Mouse (Mus musculus): ENCODE data around the gene Pafah1b2. TPM values are rescaled to one million over a fixed set of nuclear protein-coding genes. Genes with fewer than 3 reads are reported as not detected.

Pafah1b2 gene
- total and polyA plus RNA-seq, 2 experiments from 2014 or later: 137 to 243 TPM

GRCm38 (mm10) chr9:45954294-45955106, 58.0 kb downstream of the Pafah1b2 start:
- Histone ChIP-seq H3K4me1 (ENCODE audit: insufficient read depth, low read length) (peaks cover 8% of the 10 kb centered on the region; the same call in 1 of the 2 replicates), H3K4me3 (ENCODE audit: low read length) (peak overlapping the region; percentile 91), H3K27ac (peak overlapping the region; percentile 95), H3K9me3 (ENCODE audit: low read length) (no peaks in the 10 kb centered on the region), H3K4me2 (ENCODE audit: low read depth, low read length) (peak overlapping the region; percentile 89), H3K9ac (replicated peaks; ENCODE audit: low read length) (peak overlapping the region; percentile 95), H3K36me3 (ENCODE audit: insufficient read depth, low read length) (peaks cover 17% of the 10 kb centered on the region; the same call in 1 of the 2 replicates), H3K27me3 (ENCODE audit: insufficient read depth, low read length) (no peaks in the 10 kb centered on the region)
- ATAC-seq (peak; percentile 76), DNase-seq (ENCODE audit: low spot score) (peak; percentile 60)
- under 1% methylated on average over 54 of the region's 63 CpGs for WGBS
- no peak for TF ChIP-seq CTCF (IDR thresholded peaks at IDR 0.05; ENCODE audit: low read depth)

GRCm38 (mm10) chr9:45953511-45954293, 58.8 kb downstream of the Pafah1b2 start:
- no peak for ATAC-seq
- no peak for DNase-seq (ENCODE audit: low spot score)
- WGBS: 55% methylated on average over 13 of the region's 13 CpGs
- TF ChIP-seq CTCF (IDR thresholded peaks at IDR 0.05; ENCODE audit: low read depth): no peak
- Histone ChIP-seq H3K27me3 (ENCODE audit: insufficient read depth, low read length) (no peaks in the 10 kb centered on the region), H3K4me3 (ENCODE audit: low read length) (peak overlapping the region; percentile 91), H3K4me2 (ENCODE audit: low read depth, low read length) (peak overlapping the region; percentile 89), H3K27ac (peak overlapping the region; percentile 95), H3K4me1 (ENCODE audit: insufficient read depth, low read length) (peaks cover 8% of the 10 kb centered on the region; the same call in 1 of the 2 replicates), H3K36me3 (ENCODE audit: insufficient read depth, low read length) (peaks cover 25% of the 10 kb centered on the region; the same call in 1 of the 2 replicates), H3K9ac (replicated peaks; ENCODE audit: low read length) (peak overlapping the region; percentile 95), H3K9me3 (ENCODE audit: low read length) (no peaks in the 10 kb centered on the region)

GRCm38 (mm10) chr9:45952890-45953289, 59.6 kb downstream of the Pafah1b2 start:
- no peak for TF ChIP-seq CTCF (IDR thresholded peaks at IDR 0.05; ENCODE audit: low read depth)
- H3K9me3 ChIP-seq (ENCODE audit: low read length): no peaks in the 10 kb centered on the region
- H3K27me3 ChIP-seq (ENCODE audit: insufficient read depth, low read length): no peaks in the 10 kb centered on the region
- no peak overlapping the region for H3K9ac ChIP-seq (replicated peaks; ENCODE audit: low read length)
- H3K4me1 ChIP-seq (ENCODE audit: insufficient read depth, low read length): peaks cover 8% of the 10 kb centered on the region; the same call in 1 of the 2 replicates
- H3K27ac ChIP-seq: no peak overlapping the region
- H3K4me3 ChIP-seq (ENCODE audit: low read length): no peak overlapping the region
- H3K36me3 ChIP-seq (ENCODE audit: insufficient read depth, low read length): peaks cover 33% of the 10 kb centered on the region
- H3K4me2 ChIP-seq (ENCODE audit: low read depth, low read length): peak overlapping the region; percentile 89; the same call in 1 of the 2 replicates
- no peak for DNase-seq (ENCODE audit: low spot score)
- 80% methylated on average over 7 of the region's 7 CpGs for WGBS
- no peak for ATAC-seq

GRCm38 (mm10) chr9:45952057-45952456, 60.4 kb downstream of the Pafah1b2 start:
- no peak for ATAC-seq
- WGBS: 92% methylated on average over 4 of the region's 4 CpGs
- no peak for TF ChIP-seq CTCF (IDR thresholded peaks at IDR 0.05; ENCODE audit: low read depth)
- no peak overlapping the region for H3K4me2 ChIP-seq (ENCODE audit: low read depth, low read length)
- no peak overlapping the region for H3K9ac ChIP-seq (replicated peaks; ENCODE audit: low read length)
- no peaks in the 10 kb centered on the region for H3K27me3 ChIP-seq (ENCODE audit: insufficient read depth, low read length)
- no peak overlapping the region for H3K4me3 ChIP-seq (ENCODE audit: low read length)
- no peak overlapping the region for H3K27ac ChIP-seq
- H3K9me3 ChIP-seq (ENCODE audit: low read length): no peaks in the 10 kb centered on the region
- no peak for DNase-seq (ENCODE audit: low spot score)
- H3K36me3 ChIP-seq (ENCODE audit: insufficient read depth, low read length): peaks cover 36% of the 10 kb centered on the region
- peaks cover 8% of the 10 kb centered on the region; the same call in 1 of the 2 replicates for H3K4me1 ChIP-seq (ENCODE audit: insufficient read depth, low read length)

GRCm38 (mm10) chr9:45946872-45947183, 65.7 kb downstream of the Pafah1b2 start:
- Histone ChIP-seq H3K36me3 (ENCODE audit: insufficient read depth, low read length) (peaks cover 67% of the 10 kb centered on the region), H3K27me3 (ENCODE audit: insufficient read depth, low read length) (no peaks in the 10 kb centered on the region), H3K4me2 (ENCODE audit: low read depth, low read length) (no peak overlapping the region), H3K9me3 (ENCODE audit: low read length) (no peaks in the 10 kb centered on the region), H3K9ac (replicated peaks; ENCODE audit: low read length) (no peak overlapping the region), H3K27ac (no peak overlapping the region), H3K4me1 (ENCODE audit: insufficient read depth, low read length) (no peaks in the 10 kb centered on the region), H3K4me3 (ENCODE audit: low read length) (no peak overlapping the region)
- ATAC-seq: no peak
- no peak for TF ChIP-seq CTCF (IDR thresholded peaks at IDR 0.05; ENCODE audit: low read depth)
- DNase-seq (ENCODE audit: low spot score): no peak
- WGBS: 90% methylated on average over 10 of the region's 10 CpGs

GRCm38 (mm10) chr9:45946182-45946871, 66.2 kb downstream of the Pafah1b2 start:
- DNase-seq (ENCODE audit: low spot score) (no peak), ATAC-seq (no peak)
- no peak for TF ChIP-seq CTCF (IDR thresholded peaks at IDR 0.05; ENCODE audit: low read depth)
- peaks cover 67% of the 10 kb centered on the region for H3K36me3 ChIP-seq (ENCODE audit: insufficient read depth, low read length)
- H3K4me2 ChIP-seq (ENCODE audit: low read depth, low read length): no peak overlapping the region
- no peak overlapping the region for H3K27ac ChIP-seq
- H3K4me1 ChIP-seq (ENCODE audit: insufficient read depth, low read length): no peaks in the 10 kb centered on the region
- H3K27me3 ChIP-seq (ENCODE audit: insufficient read depth, low read length): no peaks in the 10 kb centered on the region
- WGBS: 92% methylated on average over 16 of the region's 16 CpGs
- no peak overlapping the region for H3K4me3 ChIP-seq (ENCODE audit: low read length)
- H3K9me3 ChIP-seq (ENCODE audit: low read length): no peaks in the 10 kb centered on the region
- no peak overlapping the region for H3K9ac ChIP-seq (replicated peaks; ENCODE audit: low read length)

All from hindbrain, postnatal 0 days (tissue).